Mouse (Mus musculus) cerebellum, postnatal 14 days (tissue): ENCODE results near the gene Dph1.
A peak's percentile ranks its signal among the peaks of the same experiment; 100 is the strongest.

Experiments used
- DNase-seq, 2 experiments: peaks; one replicate each; pipeline ENCODE4 v3.0.0; 2021; ENCODE audit warnings: mixed read lengths in 2 of 2

Gene Dph1

GRCm38 (mm10) chr11:75133391-75133790, 57.6 kb downstream of the Dph1 start:
- peak; percentile 67 to 78 for DNase-seq

- DNase-seq: peak; percentile 76 to 84
Measured at GRCm38 (mm10) chr11:75132278-75132677, 58.8 kb downstream of the Dph1 start.

GRCm38 (mm10) chr11:75131300-75131699, 59.7 kb downstream of the Dph1 start:
- no peak for DNase-seq

GRCm38 (mm10) chr11:75129481-75129880, 61.6 kb downstream of the Dph1 start:
- no peak for DNase-seq
